Mouse (Mus musculus): Measurements from ENCODE around the gene Ankrd26.
A peak's percentile ranks its signal among the peaks of the same experiment; 100 is the strongest.
"Not testable (repeated sequence)": the region's sequence is repeated elsewhere in the genome, so short reads cannot be mapped to it uniquely, and the experiment has no call there.

Ankrd26 gene

GRCm38 (mm10) chr6:118561745-118562609 lies at the start of gene Ankrd26:
Ankrd26 (minus strand) TSS chr6:118562226.
- peak; percentile 79 to 88 for DNase-seq (ENCODE audit: low spot score in 2 of 2)

GRCm38 (mm10) chr6:118608906-118609305 lies 46.9 kb upstream of the Ankrd26 start:
- DNase-seq (ENCODE audit: low spot score in 2 of 2): no peak

DNA sequence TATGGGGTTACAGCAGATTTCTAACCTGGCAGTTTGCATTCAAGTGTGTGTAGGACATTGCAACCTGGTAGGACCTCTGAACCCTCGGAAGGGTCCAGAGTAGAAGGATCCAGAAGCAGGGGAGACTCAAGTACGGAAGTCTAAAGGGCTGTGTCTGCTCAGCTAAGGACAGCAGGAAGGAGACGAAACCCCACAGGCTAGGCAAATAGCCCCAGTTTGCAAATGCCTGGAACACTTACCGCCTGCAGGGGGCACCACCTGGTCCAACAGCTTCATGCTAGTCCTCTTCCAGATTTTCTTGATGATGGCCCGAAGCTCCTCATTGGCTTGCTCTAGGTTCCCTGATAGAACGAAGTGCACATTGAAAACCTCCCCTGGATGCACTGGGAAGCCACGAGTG lies 43.9 kb upstream of the Ankrd26 start:
- DNase-seq (ENCODE audit: low spot score in 2 of 2): no peak

DNA sequence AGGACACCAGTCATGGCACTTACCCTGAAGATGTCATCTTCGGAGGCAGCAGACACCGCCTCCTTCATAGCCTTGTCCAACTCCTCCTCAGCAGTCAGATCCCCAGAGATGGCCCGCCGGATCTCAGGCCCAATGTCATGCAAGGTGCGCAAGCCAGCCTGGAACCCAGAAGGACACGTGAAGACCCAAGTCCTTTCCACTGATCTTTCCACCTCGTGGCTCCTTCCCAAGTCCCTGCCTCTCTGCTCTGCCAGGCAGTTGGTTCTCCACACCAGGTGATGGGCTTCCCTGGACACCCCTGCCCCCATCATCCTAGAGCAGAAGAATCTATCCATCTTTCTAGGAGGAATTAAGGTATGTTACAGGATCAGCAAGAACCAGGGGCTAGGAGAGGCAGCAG lies 41.8 kb upstream of the Ankrd26 start:
- no peak for DNase-seq (ENCODE audit: low spot score in 2 of 2)

GRCm38 (mm10) chr6:118595681-118596055 lies 33.6 kb upstream of the Ankrd26 start:
- no peak for DNase-seq (ENCODE audit: low spot score in 2 of 2)

GRCm38 (mm10) chr6:118594833-118595680 lies 33.0 kb upstream of the Ankrd26 start:
- no peak for DNase-seq (ENCODE audit: low spot score in 2 of 2)

DNA sequence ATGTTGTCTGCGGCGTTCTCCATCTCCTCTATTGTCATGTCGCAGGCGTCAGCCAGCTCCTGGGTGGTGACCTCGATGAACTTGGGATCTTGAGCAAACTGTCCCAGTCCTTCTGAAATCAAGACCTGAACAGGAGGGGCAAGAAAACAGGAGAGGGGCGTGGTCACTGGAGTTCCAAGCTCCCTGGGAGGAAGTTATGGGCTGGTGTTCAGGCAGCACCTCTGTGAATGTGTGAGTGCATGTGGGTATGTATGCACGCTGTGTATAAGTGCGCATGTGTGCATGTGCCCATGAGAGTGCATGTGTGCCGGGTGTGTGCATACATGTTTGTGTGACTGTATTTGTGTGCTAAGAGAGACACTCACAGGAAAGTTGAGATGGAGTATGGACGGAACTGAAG lies 32.0 kb upstream of the Ankrd26 start:
- no peak for DNase-seq (ENCODE audit: low spot score in 2 of 2)

DNA sequence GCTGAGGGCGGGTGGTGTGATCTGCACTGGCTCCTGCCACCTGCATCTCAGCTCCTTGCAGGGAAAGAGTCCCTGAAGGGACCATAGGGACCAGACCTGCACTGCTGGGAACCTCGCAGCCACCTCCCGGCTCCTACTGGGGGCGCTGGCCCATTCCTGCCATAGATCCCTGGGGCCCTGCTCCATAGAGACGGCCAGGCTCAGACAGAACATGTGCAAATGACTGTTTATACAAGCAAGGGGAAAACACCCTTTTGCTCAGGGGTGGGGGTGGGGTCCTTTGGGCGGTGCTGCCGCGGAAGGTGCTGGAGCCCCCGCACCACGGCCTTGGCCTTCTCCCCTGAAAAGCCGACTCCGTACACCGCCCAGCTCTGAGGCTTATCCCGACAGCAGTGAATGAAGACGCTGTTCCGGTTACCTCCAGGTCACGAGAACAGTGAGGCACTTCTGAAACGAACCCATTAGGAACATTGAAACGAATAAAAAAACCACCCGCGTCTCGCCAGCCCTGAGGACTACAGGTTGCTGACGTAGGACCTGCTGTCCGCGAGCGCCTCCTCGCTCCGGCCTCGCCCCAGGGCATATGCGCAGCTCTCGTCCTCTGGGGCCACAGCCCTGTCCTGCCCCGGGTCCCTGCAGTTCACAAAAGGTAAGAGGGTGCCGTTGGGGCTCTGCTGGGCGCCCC lies 31.5 kb upstream of the Ankrd26 start:
- no peak for DNase-seq (ENCODE audit: low spot score in 2 of 2)

- DNase-seq (ENCODE audit: low spot score in 2 of 2): no peak
Measured at GRCm38 (mm10) chr6:118592662-118593376, 30.8 kb upstream of the Ankrd26 start.

GRCm38 (mm10) chr6:118578741-118579140 lies 16.7 kb upstream of the Ankrd26 start:
- DNase-seq (ENCODE audit: low spot score in 2 of 2): not testable (repeated sequence)

- DNase-seq (ENCODE audit: low spot score in 2 of 2): no peak
Measured at GRCm38 (mm10) chr6:118574351-118574750, 12.3 kb upstream of the Ankrd26 start.

- DNase-seq (ENCODE audit: low spot score in 2 of 2): no peak
Measured at GRCm38 (mm10) chr6:118567816-118568215, 5.8 kb upstream of the Ankrd26 start.

DNA sequence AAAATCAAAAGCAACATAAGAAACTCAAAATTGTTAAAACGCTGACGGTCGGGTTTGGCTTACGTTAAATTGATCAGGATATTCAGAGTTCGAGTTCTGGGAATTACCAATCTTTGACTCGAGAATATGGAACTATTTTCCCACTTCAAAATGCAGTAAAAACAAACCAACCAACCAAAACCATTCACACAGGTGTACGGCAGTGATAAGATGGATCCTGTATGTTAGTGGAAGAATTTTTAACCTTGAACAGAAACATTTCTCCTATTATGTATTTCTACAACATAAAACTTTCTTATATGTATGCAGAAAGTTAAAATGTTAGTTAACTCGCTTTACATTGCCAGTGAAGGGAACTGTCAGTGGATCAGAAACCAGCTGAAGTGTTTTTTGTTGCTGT lies 801 bp downstream of the Ankrd26 start:
- no peak for DNase-seq (ENCODE audit: low spot score in 2 of 2)

DNA sequence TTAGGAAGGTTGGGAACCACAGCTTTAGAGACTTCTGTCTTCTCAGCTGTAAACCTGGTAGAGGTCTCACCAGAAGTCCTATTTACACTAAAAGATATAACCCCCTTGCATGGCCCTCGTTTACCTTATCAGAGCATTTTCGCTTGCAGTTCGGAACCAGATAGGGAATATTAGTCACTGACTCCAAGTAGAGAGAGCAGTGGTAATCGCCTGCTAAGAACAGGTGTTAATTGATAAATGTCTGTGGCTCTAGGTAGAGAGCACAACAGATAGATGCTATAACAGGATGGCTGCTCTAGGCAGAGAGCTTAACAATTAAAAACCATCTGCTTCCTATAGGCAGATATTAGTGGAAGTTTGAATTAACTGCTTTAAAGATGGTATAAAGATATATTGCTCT lies 23.4 kb downstream of the Ankrd26 start:
- no peak for DNase-seq (ENCODE audit: low spot score in 2 of 2)

DNA sequence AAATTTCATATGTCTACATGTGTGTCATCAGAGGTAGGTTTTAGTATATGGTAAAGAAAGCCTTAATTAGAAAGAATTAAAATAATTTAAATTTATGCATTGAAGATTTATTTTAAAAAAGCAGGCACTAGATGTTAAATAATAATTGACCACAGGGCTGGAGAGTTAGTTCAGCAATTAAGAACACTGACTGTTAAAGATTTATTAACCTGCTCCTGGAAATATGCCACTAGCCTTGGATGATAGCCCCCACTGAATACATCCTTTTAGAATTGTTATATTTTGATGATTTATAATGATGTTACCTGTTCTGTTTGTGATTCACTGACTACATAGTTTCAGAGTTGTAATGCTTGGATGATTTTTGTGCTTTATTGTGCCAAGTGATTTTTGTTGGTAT lies 24.8 kb downstream of the Ankrd26 start:
- not testable (repeated sequence) for DNase-seq (ENCODE audit: low spot score in 2 of 2)

DNA sequence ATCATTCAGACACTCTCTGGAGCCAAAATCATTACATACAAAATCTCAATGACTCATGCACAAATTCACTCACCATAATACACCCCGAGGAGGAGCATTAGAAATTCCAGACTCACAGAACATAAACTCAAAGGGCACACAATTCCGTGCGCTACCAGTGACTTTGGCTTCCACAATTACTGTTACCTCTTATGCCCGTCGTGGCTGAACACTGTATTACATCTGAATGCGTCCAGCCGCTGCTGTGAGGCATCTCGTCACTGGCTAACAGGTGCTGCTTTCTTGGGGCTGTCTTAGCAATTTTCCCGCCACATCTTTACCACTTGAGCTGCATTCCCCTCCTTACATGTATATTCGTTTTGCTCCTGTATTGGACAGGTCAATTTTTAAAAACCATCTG lies 26.7 kb downstream of the Ankrd26 start:
- no peak for DNase-seq (ENCODE audit: low spot score in 2 of 2)

DNA sequence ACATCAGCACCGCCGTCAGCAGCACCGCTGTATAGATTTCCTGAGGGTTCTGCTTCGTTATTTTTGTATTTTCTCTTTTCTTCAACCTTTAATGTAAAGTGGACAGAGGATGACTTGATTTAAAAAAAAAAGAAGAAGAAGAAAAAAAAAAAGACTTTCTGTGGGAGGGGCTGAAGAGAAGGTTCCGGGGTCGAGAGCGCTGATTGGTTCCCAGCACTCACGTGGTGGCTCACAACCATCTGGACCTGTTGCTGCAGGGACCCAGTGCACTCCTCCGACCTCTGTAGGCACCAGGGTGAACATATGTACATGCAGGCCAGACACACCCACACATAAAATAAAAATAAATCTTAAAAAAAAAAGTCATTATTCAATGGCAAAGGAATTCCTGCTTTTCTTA lies 28.6 kb downstream of the Ankrd26 start:
- DNase-seq (ENCODE audit: low spot score in 2 of 2): no peak

DNA sequence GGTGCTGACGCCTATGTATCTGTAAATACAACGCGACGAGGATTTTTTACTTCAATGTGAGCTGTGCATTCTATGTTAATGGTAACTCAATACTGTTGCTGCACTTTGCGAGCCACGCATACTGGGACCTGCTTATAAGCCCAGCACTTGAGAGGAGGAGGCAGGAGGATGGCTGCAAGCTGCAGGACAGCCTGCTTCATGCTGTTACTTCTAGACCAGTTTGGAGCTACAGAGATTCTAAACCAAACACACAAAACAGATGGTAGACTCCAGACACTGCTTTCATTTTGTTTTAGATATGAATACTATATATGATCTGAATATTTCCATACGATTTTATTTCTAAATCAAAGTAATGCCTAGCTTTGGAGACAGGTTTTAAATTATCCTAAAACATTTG lies 41.4 kb downstream of the Ankrd26 start:
- DNase-seq (ENCODE audit: low spot score in 2 of 2): no peak

- no peak for DNase-seq (ENCODE audit: low spot score in 2 of 2)
Measured at GRCm38 (mm10) chr6:118513335-118514012, 48.6 kb downstream of the Ankrd26 start.

DNA sequence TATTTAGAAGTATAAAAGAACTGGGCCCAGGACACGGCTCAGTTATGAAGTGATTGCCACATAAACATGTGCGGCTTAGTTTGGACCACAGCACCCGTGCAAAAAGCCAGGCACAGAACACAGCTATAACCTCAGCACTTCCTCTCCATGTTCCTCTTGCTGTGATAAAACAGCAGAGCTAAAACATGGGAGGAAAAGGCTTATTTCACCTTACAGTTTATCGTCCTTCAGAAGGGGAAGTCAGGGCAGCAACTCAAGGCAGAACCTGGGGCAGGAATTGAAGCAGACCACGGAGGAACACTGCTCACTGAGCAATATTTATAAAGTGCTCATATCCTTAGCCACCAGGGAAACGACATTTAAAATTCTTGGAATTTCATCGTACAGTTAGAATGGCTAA lies 63.0 kb downstream of the Ankrd26 start:
- DNase-seq (ENCODE audit: low spot score in 2 of 2): no peak

GRCm38 (mm10) chr6:118482125-118482524 lies 79.9 kb downstream of the Ankrd26 start:
- DNase-seq (ENCODE audit: low spot score in 2 of 2): no peak
